Mouse (Mus musculus) embryo, embryonic 11.5 days (tissue): ENCODE measurements around the gene Pde8a.

Experiments used
- DNase-seq: peaks from one replicate; pipeline ENCODE4 v3.0.0-alpha.2; 2012; ENCODE audit warnings: low read depth, low spot score

Gene Pde8a

GRCm38 (mm10) chr7:81209979-81210685 is 3.3 kb upstream of the Pde8a start:
- DNase-seq = no peak

DNA sequence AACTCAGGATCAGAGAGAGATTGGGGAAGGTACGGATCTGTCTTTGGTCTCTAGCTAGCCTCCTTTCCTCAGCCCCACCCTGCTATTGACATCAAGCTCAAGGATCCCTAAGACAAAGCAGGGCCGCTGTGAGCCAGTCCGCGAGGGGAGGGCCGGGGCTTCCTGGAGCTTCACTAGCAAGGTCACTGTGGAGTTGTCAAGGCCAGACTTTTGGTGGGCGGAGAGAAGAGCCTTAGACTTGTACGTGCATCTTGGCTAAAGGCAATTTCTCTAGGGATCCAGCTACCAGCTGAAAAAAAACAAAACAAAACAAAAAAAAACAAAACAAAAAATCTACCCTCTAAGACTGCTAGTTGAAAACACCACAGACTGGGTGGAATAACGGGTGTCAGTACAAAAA is 1.6 kb upstream of the Pde8a start:
- no peak for DNase-seq

DNA sequence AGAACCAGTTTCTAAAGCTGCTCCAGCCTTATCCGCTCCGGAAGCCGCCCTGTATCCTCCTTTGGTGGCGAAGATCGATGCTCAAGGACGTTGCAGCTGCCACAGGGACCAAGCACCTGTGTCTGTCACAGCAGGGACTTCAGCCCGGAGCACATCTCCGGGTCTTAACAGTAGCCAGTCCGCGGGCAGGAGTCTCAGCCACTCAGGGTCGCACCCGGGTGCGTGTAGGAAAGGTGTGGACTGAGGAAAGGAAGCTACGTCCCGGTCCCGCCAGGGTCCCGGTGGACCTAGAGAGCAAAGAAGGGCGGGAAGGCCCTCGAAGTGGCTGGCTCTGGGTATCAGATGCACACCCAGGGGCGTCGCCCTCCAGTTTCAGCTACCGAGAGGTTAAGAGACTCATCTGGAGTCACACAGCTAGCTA is 1.1 kb upstream of the Pde8a start:
- no peak for DNase-seq

DNA sequence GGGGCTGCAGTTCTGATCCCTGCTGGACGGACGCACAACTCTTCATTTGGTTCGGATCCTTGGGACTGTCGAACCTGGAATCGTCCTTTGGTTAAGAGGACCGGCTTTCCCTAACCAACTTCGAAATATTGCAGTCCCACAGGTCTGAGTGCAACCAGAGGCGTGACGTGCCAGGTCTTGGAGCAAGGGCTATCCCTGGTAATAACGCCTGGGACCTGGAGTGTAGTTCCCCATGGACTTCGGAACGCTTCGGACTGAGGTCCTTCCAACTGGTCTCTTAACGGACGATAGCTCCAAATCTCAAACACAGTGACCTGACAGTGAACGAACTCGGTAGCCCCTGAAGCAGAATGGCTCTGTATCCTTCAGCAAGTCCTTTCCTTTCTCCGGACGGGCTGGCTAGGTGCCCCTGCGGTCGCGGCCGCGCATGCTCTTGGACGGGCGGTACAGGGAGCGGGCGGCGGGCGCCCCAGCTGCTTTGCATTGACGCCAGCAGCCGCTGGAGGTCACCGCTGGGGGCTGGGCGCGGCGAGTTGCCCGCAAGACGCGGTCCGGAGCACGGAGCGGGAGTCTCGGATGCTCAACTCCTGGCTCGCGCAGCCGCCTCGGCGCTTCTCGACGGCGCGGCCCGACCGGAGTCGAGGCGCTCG is 574 bp upstream of the Pde8a start:
- peak; percentile 83 for DNase-seq

DNA sequence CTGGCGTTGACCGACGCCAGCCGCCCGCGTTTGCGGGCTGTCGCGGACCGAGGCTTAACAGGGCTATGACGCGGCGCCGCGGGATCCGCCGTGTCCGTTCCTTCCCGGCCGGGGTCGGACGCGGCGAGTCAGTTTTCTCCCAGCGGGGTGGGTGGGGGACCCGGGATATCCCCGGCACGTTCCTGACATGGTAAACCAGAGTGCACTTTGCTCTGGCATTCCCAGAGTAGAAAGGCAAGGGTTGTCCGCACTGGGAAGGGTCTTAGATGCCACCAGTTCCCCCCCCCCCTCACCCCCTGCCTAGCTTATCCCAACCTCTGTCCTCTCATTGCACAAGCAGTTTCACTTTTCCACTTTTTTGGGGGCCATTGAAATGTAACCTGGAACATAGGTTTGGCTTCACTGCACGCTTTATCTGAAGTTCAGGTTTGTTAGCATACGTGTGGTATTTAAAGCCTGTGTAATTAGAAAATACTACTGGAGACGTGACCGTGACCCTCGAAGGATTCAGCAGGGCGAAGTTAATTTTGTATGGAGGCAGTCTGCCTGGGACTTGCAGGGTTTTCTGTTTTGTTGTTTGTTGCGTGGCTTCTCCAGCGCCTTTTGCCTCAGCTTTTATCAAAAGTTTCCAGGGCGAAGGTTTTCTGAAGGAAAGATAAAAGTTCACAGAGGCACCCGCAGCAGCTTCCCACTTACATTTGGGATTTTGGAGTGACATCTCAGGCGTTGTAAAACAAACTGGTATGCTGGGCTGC is 934 bp downstream of the Pde8a start:
- no peak for DNase-seq

GRCm38 (mm10) chr7:81215950-81216349 is 2.6 kb downstream of the Pde8a start:
- no peak for DNase-seq

GRCm38 (mm10) chr7:81219321-81219720 is 5.9 kb downstream of the Pde8a start:
- DNase-seq = no peak

GRCm38 (mm10) chr7:81220381-81220780 is 7.0 kb downstream of the Pde8a start:
- no peak for DNase-seq

GRCm38 (mm10) chr7:81224260-81224659 is 10.9 kb downstream of the Pde8a start:
- no peak for DNase-seq

GRCm38 (mm10) chr7:81230091-81230792 is 16.8 kb downstream of the Pde8a start:
- DNase-seq = no peak

DNA sequence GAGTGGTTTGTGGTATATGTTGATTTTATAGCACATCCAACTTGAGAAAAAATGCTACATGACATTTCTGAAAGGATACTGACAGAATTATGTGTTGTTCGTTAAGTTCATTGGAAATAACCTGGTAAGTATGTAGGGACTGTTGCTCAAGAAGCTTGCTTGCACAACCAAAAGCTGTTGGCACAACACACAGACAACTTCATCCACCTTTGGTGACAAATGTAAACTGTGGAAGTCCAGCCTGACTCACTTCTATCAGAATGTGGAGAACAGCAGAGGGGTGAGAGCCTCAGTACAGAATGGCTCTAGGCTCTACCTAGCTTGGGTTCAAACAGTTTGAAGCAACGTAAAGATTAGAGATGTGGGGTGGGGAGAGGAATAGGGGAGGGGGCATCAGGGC is 19.3 kb downstream of the Pde8a start:
- DNase-seq = no peak

DNA sequence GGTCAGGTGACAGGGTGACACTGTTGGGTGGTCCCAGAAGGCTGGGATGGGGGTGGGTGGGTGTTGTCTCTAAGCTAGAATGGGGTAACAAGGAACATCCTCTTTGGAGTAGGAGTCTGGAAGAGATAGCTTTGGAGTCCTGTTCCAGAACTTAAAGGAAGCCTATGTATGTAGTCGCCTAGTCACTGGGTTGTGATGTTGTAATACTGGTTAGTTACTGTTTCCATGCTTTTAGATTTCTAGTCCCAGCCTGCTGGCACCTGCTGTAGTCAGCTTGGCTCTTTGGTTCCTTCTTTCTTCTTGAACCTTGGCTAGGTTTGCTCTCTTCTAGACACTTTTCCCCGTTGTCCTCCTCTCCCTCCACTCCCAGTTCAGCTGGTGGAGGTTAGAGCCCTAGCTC is 21.7 kb downstream of the Pde8a start:
- no peak for DNase-seq

DNA sequence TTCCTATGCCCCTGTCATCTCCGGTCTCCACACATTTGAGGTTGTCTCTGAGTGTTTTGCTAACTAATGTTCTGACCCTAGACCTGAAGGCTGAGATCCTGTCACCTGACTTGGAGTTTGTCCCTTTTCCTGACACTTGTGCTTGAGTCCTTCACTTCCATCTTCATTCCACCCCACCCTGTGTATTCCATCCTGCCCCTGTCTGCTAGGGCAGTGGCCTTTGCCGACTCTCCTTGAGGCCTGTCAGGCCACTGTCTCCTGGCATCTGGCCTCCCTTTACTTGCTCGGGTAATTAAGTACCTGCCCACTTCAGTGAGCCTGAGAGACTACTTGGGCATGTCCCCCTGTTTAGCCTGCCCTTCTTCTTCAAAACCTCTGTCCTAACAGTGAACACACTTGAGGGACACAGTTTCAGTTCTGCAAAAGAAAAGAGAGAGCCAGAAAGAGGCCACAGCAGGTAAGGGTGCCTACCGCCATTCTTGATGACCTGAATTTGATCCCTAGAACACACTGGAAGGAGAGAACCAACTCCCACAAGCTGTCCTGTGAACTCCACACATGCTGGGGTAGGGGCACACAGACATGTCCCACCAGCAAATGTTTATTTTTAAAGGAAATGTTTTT is 22.3 kb downstream of the Pde8a start:
- DNase-seq = no peak

DNA sequence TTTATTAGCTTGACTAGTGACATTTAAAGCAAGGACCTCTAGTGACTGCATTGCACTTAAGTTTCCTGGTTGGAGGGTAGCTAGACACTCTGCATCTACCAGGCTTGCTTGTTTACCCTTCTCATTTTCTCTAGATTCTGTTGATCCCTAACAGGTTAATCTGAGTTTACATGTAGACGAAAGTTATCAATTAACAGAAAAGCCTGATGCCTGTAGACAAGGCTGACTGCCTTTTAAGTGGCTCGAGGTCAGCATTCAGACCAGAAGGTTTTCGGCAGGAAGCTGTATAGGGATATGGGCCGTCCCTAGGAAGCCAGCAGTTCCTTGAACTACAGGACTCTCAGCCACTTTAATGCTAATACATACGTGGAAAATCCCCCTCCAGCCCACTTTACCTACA is 30.0 kb downstream of the Pde8a start:
- no peak for DNase-seq

DNA sequence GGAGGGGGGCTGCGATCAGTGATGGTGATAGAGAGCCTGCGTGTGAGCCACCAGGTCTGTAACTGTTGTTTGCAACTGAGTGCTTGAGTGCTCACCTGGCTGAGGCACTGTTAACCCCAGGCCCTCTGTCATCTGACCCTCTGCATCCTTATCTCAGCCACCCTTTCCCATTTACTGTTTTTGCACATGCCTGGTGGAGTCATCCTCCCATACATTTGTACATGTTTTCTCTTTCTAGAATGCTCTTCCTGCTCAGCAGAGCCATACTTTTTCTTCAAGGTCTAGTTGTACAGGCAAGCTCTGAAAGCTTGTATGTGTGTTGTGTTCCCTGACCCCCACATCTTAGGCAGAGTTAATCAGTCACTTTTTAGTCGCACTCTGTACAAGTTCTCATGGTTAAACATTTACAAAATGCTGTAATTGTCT is 36.5 kb downstream of the Pde8a start:
- DNase-seq = no peak

- no peak for DNase-seq
Measured at GRCm38 (mm10) chr7:81250601-81251000, 37.2 kb downstream of the Pde8a start.

GRCm38 (mm10) chr7:81251521-81251920 is 38.1 kb downstream of the Pde8a start:
- no peak for DNase-seq

DNA sequence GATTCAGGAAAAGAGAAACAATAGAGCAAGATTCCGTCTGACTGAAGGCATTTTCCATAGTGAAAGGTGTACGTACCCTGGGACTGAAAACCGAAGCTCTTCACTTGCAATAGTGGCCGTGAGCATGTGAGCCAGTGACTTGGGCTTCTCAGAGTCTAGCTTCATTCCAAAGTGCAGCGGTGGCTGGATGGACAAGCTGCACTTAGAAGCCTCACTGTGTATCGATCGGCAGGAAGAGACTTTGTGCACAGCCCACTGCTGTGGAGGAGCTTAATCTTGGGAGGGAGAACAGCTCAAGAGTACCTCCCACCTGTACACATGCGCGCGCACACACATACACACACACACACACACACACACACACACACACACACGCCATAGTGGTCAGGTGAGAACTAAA is 39.9 kb downstream of the Pde8a start:
- DNase-seq = no peak

DNA sequence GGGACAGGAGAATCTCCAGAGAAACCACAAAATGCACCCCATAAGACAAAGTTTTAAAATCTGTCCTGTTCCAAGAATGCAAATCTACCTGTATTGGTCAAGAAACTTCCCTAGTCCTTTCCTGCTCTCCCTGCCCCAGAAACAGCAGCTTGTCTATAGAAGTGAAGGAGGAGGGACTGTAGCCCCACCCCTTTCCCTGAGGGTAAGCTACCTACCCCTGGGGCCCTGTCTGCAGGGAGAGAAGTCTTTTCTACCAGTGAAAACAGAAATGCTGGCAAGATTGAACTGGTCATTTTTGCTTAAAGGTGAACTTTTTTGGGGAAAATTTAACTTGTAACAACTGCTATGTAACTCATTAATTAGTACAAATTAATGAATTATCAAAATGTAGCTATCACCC is 41.2 kb downstream of the Pde8a start:
- no peak for DNase-seq

- no peak for DNase-seq
Measured at GRCm38 (mm10) chr7:81255456-81255855, 42.1 kb downstream of the Pde8a start.

DNA sequence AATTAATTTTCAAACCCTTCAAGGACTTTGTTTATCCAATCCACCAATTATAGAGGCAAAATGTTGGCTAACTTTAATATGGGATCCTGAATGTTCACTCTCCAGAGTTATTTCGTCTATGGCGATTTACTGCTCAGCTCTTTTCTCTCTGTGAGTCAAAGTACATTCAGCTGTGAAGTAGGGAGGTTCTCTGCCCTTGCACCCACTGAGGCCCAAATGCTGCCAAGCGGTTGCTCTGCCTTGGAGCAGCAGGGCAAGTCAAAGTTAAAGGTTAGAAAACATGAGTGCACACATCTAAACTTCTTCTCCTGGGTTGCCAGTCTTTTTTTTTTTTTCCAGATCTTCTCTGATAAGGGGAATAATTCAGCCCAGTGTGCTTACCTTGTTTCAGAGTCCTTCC is 43.4 kb downstream of the Pde8a start:
- DNase-seq = no peak

GRCm38 (mm10) chr7:81261548-81261947 is 48.2 kb downstream of the Pde8a start:
- DNase-seq = no peak
